Mouse (Mus musculus): Measurements from ENCODE around the gene Psmb7. TPM values are rescaled to one million over a fixed set of nuclear protein-coding genes. Genes with fewer than 3 reads are reported as not detected.

Psmb7 gene
- 215 and 259 TPM in 2 replicates for total RNA-seq (2017)

DNA sequence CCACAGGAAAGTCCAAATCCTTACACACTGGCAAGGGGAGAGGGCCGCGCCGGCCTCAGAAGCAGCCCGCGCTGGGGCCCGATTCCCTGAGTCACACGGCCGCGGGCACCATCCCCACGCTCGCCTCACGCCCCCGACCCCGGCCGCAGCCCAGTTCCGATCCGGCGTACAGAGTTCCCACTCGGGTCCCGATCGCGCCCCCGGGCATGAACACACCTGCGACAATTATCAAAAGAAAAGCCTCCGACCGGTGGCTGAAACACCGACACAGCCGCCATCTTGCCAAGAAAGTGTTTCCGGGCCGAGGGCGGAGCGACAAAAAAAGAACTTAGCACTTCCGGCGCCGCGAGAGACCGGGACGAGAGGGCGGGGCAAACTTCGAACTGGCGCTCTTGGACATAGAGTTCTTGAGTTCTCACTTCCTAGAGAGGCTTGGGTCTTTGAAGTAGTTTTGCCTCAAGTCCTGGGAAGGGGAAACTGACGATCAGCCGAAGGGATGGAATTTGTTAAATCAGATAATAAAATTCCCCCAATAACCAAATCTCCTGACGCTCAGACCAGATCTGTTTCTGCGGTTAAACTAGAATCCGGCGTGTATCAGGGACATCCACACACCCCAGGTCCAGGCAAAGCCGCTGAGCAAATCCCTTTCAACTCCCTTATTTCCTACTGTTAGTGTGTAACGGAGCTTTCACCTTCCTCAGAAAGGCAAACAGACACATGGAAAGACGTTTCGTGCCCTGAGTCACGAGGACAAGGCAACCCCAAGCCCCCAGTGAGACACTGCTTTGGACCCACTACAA, at the start of gene Psmb7:
TSS of gene Psmb7 (minus strand) at position 463 of the 803 bp plus-strand sequence.
- peak; percentile 87 to 94 for ATAC-seq (replicated peaks in 1 of 2; ENCODE audit: insufficient read depth in 1 of 2, low FRiP score in 2 of 2, low TSS enrichment in 1 of 2, low read depth in 1 of 2, poor library complexity in 2 of 2, severe bottlenecking in 2 of 2)

DNA sequence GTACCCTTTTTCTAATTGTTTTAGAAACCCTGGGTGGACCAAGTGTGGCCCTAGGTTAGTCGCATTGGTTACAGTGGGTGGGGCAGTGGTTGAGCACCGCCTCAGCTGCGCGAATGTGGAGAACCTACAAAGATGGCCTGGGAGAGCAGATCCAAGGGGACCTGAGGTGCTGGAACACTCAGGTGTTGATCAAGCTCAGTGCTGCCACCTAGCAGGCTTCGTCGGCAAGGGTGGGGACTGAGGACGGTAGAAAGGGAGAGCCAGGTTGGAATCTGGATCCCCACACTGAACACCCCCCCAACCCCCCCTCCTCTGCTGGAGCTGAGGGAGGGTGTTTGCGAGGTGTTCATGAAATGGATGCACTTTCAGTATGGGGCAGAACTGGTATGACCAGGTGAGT, 47.7 kb upstream of the Psmb7 start:
- ATAC-seq (replicated peaks in 1 of 2; ENCODE audit: insufficient read depth in 1 of 2, low FRiP score in 2 of 2, low TSS enrichment in 1 of 2, low read depth in 1 of 2, poor library complexity in 2 of 2, severe bottlenecking in 2 of 2) = peak; percentile 30 to 46; a peak in 1 of 4 replicates

GRCm38 (mm10) chr2:38689881-38690280, 46.0 kb upstream of the Psmb7 start:
- no peak for ATAC-seq (replicated peaks in 1 of 2; ENCODE audit: insufficient read depth in 1 of 2, low FRiP score in 2 of 2, low TSS enrichment in 1 of 2, low read depth in 1 of 2, poor library complexity in 2 of 2, severe bottlenecking in 2 of 2)

DNA sequence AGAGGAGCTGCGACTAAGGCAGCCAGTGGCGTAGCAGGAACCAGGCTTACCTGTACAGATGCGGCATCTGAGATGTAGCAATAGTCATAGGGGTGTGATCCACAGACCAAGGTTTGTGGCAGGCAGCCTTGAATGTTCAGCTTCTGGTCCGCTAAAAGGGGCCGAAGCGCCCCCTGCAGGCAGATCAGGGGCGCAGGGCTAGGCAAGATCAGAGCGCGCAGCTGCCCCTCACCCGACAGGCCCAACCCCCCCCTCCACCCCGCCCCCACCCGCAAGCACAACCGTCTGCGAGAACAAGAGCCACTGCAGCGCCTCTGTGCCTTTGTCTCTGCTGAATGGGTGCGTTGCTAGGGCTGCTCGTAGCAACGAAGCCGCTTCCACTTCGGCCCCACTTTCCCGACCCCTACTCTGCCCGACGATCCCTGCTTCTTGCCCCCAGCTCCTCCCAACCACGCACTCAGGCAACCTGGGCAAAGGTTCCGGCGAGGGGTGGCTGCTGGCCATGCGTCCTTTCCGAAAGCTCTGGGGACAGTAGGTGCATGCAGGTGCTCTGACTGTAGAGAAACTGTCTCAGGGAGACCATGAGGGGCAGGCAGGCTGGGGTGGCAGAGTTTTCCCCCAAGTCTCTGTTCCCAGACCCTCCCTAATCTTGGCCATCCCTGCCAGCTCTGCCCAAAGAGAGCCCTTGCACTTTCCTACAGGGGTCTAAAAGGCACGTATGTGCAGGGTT, 45.1 kb upstream of the Psmb7 start:
- ATAC-seq (replicated peaks in 1 of 2; ENCODE audit: insufficient read depth in 1 of 2, low FRiP score in 2 of 2, low TSS enrichment in 1 of 2, low read depth in 1 of 2, poor library complexity in 2 of 2, severe bottlenecking in 2 of 2) = peak; percentile 21 to 29; a peak in 2 of 4 replicates

- ATAC-seq (replicated peaks in 1 of 2; ENCODE audit: insufficient read depth in 1 of 2, low FRiP score in 2 of 2, low TSS enrichment in 1 of 2, low read depth in 1 of 2, poor library complexity in 2 of 2, severe bottlenecking in 2 of 2) = no peak
These were observed 41.9 kb upstream of the Psmb7 start for GRCm38 (mm10) chr2:38685746-38686145.

GRCm38 (mm10) chr2:38683083-38683482, 39.2 kb upstream of the Psmb7 start:
- no peak for ATAC-seq (replicated peaks in 1 of 2; ENCODE audit: insufficient read depth in 1 of 2, low FRiP score in 2 of 2, low TSS enrichment in 1 of 2, low read depth in 1 of 2, poor library complexity in 2 of 2, severe bottlenecking in 2 of 2)

DNA sequence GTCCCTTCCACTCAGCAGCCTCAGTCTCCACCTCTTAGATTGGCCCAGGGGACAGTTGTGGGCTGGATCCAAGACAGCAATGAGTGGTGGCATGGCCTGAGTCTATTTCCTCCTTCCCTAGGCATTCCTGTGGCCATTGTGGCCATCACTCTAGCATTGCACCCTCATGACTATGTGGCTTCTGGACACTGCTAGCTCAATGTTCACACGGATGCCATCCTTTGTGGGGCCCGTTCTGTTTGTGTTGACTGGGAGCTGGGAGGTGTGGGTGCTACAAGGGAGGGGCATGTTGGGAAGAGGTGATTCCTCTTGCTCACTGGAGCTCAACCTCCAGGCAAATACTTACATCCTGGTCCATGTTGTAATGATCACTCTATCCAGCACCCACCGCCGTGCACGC, 38.3 kb upstream of the Psmb7 start:
- ATAC-seq (replicated peaks in 1 of 2; ENCODE audit: insufficient read depth in 1 of 2, low FRiP score in 2 of 2, low TSS enrichment in 1 of 2, low read depth in 1 of 2, poor library complexity in 2 of 2, severe bottlenecking in 2 of 2) = no peak

DNA sequence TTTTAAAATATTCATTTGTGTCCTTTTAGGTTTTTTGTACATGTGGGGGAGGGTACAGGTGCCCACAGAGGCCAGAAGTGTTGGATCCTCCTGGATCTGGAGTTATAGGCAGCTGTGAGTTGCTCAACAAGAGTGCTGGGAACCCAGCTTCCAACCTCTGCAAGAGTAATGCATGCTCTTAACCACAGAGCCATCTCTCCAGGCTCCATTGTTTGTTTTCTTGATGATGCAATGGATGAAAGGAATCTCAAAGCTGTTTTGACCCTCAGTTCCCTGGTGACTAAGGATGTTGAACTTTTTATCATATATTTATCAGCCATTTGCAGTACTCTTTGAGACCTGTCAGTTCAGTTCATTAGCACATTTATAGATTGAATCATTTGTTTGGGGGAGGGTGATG, 35.1 kb upstream of the Psmb7 start:
- ATAC-seq (replicated peaks in 1 of 2; ENCODE audit: insufficient read depth in 1 of 2, low FRiP score in 2 of 2, low TSS enrichment in 1 of 2, low read depth in 1 of 2, poor library complexity in 2 of 2, severe bottlenecking in 2 of 2) = no peak

GRCm38 (mm10) chr2:38675366-38675969, 31.6 kb upstream of the Psmb7 start:
- ATAC-seq (replicated peaks in 1 of 2; ENCODE audit: insufficient read depth in 1 of 2, low FRiP score in 2 of 2, low TSS enrichment in 1 of 2, low read depth in 1 of 2, poor library complexity in 2 of 2, severe bottlenecking in 2 of 2) = no peak

- ATAC-seq (replicated peaks in 1 of 2; ENCODE audit: insufficient read depth in 1 of 2, low FRiP score in 2 of 2, low TSS enrichment in 1 of 2, low read depth in 1 of 2, poor library complexity in 2 of 2, severe bottlenecking in 2 of 2) = no peak
These were observed 28.6 kb upstream of the Psmb7 start for GRCm38 (mm10) chr2:38672496-38672895.

- ATAC-seq (replicated peaks in 1 of 2; ENCODE audit: insufficient read depth in 1 of 2, low FRiP score in 2 of 2, low TSS enrichment in 1 of 2, low read depth in 1 of 2, poor library complexity in 2 of 2, severe bottlenecking in 2 of 2) = peak; percentile 76 to 78
These were observed 25.1 kb upstream of the Psmb7 start for GRCm38 (mm10) chr2:38668802-38669580.

DNA sequence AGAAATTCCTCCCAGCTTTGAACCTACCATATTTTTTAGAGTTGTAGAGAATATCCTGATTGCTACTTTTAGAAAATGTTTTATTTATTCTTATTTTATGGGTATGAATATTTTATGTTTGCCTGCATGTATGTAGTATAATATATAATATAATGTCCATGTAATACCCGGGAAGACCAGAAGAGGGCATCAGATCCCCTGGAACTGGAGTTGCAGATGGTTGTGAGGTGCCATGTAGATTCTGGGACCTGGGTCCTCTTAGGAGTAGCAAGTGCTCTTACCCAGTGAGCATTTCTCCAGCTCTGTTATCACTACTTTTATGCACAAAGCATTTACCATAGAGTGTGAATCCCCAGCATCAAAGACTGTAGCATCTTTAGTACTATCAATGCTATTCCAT, 17.5 kb upstream of the Psmb7 start:
- no peak for ATAC-seq (replicated peaks in 1 of 2; ENCODE audit: insufficient read depth in 1 of 2, low FRiP score in 2 of 2, low TSS enrichment in 1 of 2, low read depth in 1 of 2, poor library complexity in 2 of 2, severe bottlenecking in 2 of 2)

GRCm38 (mm10) chr2:38658338-38658836, 14.5 kb upstream of the Psmb7 start:
- ATAC-seq (replicated peaks in 1 of 2; ENCODE audit: insufficient read depth in 1 of 2, low FRiP score in 2 of 2, low TSS enrichment in 1 of 2, low read depth in 1 of 2, poor library complexity in 2 of 2, severe bottlenecking in 2 of 2) = peak; percentile 82 to 89

DNA sequence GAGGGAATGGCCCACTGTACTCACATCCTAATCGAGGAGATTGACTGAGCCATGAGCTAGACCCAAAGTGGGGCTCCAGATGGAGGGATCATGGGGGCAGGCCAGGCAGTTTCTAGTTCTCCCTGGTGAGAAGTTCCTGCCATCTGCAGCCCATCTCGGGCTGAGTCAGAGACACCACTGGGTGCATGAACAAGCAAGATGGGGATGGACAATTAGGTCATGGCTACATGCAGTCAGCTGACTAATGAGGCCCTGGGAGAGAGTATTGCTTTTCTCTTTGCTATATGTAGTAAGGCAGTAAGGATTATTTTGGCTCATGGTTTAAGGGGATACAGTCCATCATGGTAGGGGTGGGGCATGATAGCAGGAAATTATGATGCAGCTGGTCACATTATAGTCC, 9.8 kb upstream of the Psmb7 start:
- ATAC-seq (replicated peaks in 1 of 2; ENCODE audit: insufficient read depth in 1 of 2, low FRiP score in 2 of 2, low TSS enrichment in 1 of 2, low read depth in 1 of 2, poor library complexity in 2 of 2, severe bottlenecking in 2 of 2) = no peak

- ATAC-seq (replicated peaks in 1 of 2; ENCODE audit: insufficient read depth in 1 of 2, low FRiP score in 2 of 2, low TSS enrichment in 1 of 2, low read depth in 1 of 2, poor library complexity in 2 of 2, severe bottlenecking in 2 of 2) = no peak
These were observed 9.4 kb upstream of the Psmb7 start for GRCm38 (mm10) chr2:38653293-38653619.

- ATAC-seq (replicated peaks in 1 of 2; ENCODE audit: insufficient read depth in 1 of 2, low FRiP score in 2 of 2, low TSS enrichment in 1 of 2, low read depth in 1 of 2, poor library complexity in 2 of 2, severe bottlenecking in 2 of 2) = no peak
These were observed 8.8 kb upstream of the Psmb7 start for GRCm38 (mm10) chr2:38652565-38653292.

- ATAC-seq (replicated peaks in 1 of 2; ENCODE audit: insufficient read depth in 1 of 2, low FRiP score in 2 of 2, low TSS enrichment in 1 of 2, low read depth in 1 of 2, poor library complexity in 2 of 2, severe bottlenecking in 2 of 2) = no peak
These were observed 8.2 kb upstream of the Psmb7 start for GRCm38 (mm10) chr2:38652098-38652497.

Measured in hematopoietic stem cell, adult 5-6 weeks (primary cell).